Mouse (Mus musculus): ENCODE measurements around the gene Papola.

Papola gene

DNA sequence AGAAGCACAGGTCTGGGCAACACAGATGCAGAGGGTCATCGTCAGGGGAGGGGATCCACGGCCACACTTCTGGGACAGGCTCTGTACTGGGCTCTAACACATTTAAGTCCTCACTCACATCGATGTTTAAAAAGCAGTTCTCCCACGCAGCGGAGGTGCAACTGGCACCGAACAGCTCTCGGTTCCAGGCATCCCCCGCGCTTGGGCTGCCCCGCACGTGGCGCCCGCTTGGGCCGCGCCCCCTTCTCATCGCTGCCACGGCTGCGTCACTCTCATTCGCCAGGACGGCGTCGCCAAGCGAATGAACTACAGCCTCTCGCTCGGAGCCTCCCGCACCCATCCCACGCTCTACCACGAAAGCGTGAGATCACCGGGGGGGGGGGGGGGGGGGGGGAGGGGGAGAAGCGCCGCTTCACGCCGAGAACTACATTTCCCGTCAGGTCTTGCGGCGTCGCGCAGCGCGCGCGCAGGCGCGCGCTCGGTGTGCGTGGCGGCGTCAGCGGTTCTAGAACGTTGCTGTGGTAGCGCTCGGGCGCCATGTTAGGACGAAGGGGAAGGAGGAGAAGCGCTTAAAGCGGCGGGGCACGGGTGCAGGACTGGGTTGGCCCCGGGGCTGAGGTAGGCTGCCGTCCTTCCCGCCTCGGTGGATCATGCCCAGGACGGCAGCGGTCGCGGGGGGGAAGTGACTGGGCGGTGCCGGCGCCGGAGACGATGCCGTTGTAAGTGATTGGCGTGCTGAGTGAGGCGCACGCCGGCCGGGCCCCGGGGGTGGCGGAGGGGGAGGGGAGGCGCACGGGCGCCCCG is at the start of gene Papola:
Gene Papola, plus strand, starts transcription at position 499 of the 804 bp plus-strand sequence.
- in situ Hi-C loops (cut with MboI, MseI): loop anchor here in 1 of 2 experiments (5.0 to 10.0 kb wide), 2 partner anchors 97 to 770 kb away; partner anchors contain the start of gene Atg2b

DNA sequence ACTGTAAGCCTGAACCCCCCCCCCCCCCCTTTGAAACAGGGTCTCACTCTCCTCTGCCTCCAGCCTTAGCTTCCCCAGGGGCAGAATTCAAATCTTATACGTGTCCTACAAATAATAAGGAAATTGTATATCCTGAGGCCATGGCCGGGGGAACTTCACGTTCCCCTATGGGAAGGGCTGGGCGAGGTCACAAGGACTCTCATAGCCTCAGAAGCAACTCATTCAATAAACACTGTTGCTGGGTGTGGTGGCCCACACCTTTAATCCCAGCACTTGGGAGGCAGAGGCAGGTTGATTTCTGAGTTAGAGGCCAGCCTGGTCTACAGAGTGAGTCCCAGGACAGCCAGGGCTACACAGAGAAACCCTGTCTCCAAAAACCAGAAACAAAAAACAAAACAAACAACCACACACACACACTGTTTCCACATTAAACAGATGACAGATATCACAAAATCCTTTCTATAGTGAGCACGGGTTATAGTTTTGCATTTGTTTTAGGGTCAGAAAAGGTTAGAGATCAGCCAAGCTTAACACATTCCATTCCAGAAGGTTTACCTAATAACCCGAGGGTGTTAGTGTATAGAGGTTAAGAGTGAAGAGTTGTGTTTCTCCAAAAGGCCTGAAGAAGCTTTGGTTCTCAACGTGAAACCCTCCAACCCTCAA is 49.1 kb upstream of the Papola start:
- in situ Hi-C loops (cut with MboI, MseI): no loop called here

DNA sequence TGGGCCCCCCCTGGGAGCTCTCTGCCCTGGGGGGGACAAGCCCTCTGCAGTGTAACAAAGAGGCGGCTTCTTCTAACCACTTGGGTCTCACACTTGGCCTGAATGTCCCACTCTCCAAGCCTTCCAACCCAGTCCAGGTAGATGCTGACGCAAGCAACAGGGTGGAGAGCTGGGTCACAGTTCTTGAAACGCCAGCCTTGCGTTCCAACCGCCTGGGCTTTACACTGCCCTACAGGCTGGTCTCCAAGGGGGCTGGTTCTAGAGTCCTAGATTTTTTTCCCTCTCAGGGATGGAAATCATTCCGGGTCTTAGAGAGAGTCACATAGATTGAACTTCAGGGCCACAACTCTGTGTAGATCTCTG is 48.6 kb upstream of the Papola start:
- in situ Hi-C loops (cut with MboI, MseI): no loop called here

DNA sequence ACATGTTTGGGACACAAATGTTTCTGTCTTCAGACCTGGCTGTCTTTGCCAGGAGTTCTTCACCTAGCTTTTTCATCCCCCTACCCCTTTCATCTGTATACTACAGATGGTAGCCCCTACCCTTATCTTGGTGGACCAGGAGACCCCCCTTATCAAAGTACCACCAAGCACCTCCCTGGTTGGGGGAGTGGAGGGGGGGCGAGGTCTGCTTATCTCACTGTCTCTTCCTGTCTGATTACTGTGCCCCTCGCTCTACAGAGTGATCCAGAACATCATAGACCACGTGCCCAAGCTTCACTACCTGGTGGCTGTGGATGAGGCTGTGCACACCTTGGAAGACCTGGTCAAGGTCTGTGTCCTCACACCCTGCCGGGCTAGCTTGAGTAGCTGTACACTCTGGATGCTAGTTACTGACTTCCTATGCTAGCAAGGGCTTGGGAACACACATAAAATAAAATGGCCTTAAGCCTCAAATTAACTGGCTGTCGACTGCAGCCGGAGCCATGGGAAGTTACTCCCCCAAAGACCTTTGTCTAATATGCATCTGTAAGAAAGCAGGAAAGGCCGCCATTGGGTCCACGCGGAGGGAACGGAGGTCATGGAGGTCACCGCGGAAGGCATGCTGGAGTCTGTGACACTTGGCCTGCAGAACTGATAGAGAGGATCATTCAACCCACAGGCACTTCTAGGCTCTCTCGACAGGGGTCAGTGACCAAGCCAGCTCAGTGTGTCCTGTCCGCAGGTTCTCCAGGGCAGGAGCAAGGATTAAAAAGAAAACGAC is 46.0 kb upstream of the Papola start:
- in situ Hi-C loops (cut with MboI, MseI): no loop called here

DNA sequence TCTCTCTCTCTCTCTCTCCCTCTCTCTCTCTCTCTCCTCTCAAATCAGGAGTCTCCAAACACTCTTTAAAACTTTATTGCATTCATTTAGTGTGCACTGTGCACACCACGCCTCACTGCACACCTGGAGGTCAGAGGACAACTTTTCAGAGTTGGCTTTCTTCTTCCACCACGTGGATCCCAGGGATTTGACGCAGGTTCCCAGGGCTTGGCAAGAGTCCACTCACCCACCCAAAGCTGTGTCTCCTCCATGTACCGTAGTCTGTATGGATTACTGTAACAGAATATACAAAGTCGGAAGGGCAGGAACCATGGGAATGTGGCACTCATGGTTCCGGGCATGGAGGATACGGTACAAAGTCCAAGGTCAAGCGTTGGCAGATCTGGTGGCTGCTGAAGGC is 44.8 kb upstream of the Papola start:
- in situ Hi-C loops (cut with MboI, MseI): no loop called here

DNA sequence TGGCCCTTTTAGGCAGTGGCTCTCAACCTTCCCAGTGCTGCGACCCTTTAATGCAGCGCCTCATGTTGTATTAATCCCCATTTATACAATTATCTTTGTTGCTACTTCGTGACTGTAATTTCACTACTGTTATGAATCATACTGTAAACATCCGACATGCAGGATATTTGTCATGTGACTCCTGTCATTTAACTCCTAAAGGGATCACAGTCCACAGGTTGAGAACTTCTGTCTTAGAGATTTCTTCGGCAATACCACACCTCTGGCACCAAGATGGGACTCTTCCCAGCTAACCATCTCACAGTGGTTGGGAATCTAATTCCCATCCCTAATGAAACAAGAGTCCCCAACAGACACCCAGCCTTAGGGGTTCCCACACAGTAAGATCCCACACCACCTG is 36.4 kb upstream of the Papola start:
- in situ Hi-C loops (cut with MboI, MseI): no loop called here

DNA sequence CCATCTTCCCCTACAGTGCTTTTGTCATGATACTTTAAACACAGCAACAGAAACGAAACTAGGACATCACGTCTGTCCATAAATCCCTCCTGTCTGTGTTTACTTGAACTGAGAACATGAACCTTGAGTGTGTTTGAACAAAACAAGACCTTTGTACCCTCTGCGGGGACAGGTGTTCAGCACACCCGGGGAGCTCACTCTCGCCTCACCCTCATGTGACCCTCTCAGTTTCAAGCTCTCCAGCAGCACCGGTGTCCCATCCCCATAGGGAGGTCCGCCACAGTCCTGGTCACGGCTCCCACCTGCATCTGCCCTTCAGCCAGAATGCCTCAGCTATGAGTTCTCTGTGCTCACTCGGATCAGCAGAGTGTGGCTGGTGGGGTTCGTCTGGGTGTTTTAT is 30.7 kb upstream of the Papola start:
- in situ Hi-C loops (cut with MboI, MseI): no loop called here

DNA sequence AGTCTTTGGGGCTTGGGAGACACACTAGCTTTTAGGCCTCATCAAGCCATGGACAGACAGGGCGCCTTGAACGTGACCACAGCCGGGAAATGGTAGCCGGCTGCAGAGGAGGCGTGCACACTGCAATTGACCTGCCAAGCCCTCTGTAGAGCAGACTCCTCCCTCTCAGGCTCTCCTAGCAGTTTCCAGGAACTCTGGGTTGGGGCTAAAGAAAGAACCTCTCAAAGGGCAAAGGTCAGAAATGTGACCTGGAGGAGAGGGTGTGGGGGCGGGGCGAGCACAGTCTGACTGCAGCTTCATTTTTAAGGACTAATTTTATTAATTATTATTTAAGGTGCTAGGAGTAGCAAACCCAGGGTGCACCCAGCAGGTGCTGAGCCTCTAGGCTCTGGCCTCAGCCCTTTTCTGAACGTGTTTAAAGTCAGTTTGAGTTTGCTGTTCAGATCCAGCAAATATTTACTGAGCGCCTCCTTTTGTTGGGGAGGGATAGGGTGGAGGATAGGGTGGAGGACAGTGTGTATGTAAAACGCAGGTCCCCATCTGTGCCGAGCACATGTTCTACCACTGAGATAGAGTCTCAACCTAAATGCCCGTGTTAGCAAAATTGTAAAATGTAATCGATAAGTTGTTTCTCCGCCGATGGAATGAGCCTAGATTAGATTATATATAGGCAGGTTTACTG is 26.5 kb upstream of the Papola start:
- in situ Hi-C loops (cut with MboI, MseI): no loop called here

DNA sequence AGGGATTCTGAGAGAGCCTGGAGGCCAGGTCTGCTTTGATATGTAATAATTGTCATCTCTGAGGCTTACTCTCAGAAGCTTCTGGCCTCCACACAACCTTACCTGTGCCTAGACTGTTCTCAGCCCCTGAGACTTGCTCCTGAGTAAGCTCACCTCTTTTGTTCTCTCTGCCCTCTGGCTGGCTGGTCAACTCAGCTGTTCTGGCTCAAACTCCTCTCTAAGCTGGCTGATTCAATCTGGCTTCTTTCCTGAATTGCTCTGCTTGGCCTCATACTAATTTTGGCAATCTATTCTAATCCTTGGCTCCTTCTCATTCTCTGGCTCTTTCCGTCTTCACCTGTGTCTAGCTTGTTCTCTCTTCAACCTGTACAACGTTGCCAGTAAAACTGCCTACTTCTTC is 25.6 kb upstream of the Papola start:
- in situ Hi-C loops (cut with MboI, MseI): no loop called here

DNA sequence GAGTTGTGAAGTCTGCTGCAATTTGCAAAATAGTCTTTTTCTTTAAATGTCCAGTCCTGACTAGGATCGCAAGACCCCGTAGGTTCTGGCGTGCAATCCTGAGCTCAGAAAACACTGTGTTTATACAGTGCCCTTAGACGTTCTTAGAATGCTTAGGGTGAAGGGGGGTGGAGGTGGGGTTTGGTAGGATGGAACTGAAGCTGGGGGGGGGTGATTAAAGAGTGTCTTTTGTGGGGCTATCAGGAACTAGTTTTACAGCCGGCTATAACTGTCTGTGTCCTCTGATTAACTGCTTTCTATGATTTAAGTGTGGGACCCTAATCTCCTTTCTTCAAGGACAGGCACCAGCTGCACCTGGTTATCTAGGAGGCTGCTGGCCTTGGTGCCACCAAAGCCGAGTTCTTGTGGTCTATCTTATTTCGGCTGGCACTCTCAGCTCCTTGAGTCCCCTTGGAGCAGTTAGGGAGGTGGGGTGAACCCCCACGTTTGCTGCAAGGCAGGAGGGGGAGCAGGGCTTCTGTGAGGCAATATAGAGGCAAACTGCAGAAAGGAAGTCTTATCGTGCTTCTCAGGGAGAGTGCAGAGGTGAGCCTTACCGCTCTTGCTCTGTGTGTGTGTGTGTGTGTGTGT is 24.5 kb upstream of the Papola start:
- in situ Hi-C loops (cut with MboI, MseI): no loop called here

DNA sequence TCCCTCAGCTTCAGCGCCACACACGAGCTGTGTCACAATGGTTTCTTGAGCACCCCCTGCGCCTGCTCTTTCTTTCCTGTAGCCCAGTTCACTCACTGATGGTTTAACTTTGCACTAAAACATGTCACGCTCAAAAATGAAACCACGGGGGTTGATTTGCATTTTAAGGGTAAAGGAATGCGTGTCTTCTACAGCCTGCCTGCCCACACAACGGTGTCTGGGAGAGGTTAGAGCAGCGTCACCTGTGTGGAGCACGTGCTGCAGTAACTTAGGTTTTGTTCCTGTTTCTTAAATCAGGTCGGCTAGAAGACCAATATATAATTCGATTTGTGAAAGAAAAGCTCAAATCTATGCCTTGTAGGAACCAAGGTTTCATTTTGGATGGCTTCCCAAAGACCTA is 23.3 kb upstream of the Papola start:
- in situ Hi-C loops (cut with MboI, MseI): no loop called here

DNA sequence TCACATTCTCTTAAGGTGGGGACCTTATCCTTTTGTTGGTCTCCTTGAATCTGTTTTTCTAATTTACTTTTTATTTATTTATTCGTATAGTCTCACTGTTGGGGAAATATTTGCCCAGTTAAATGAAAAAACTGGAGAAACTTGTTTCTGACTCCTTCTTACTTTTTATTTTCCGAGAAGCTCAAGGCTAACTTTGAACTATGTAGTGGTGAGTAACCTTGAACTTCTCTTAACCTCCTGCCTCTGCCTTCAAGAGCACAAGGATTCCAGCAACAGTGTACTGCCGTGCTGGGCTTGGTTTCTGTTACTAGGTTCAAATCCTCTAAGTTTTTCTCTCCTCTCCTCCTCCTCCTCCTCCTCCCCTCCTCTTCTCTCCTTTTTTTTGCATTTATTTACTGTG is 22.9 kb upstream of the Papola start:
- in situ Hi-C loops (cut with MboI, MseI): no loop called here

DNA sequence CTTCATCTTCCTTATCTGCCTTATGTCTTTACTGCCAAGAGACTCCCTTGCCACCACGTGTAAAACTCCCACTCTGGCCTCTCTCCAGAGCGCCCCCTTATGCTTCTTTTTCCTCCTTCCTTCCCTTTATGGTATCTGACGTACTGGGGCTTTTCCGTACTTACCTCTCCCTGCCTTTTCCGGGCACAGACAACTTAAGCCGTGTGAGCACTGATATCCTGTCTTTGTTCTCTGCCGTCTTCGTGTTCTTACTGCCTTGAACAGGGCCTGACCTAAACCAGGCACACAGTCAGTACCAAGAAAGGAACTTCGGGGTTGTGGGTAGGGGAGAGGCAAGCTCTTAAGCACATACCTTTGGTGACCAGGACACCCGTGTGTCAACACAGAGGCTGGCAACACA is 14.8 kb upstream of the Papola start:
- in situ Hi-C loops (cut with MboI, MseI): no loop called here

DNA sequence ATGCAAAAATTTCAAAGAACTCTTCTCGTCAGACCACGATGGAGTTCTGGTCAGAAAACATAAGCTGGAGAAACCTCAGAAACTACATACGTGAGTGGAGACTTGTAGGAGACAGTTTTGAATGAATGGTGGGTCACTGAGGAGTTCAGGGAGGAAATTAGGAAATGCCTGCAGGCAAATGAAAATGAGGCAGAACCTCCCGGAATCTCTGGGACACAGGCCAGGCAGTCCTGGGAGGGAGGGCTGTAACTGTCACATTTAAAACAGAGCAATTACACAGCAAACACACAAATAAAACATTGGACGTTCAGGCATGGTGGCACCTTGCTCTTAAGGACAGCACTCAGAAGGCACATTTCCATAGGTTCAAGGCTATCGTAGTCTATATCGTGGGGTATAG is 9.6 kb upstream of the Papola start:
- in situ Hi-C loops (cut with MboI, MseI): no loop called here

DNA sequence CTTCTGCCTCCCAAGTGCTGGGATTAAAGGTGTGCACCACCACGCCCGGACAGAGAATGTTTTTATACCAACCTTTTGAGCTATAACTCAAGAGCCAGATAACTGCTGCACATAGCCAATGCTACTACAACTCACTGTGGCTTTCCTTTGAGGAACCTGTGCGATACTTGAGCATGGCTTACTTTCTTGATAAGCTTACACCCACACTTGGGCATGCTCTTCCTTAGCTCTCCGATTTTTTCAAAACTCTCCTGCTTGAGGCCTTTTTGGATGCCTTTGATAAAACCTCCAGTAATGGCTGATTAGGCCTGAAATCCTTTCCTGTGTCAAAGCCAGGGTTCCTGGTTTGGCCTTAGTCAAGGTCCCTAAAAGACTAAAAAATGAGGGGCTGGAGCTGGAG is 6.8 kb upstream of the Papola start:
- in situ Hi-C loops (cut with MboI, MseI): no loop called here

DNA sequence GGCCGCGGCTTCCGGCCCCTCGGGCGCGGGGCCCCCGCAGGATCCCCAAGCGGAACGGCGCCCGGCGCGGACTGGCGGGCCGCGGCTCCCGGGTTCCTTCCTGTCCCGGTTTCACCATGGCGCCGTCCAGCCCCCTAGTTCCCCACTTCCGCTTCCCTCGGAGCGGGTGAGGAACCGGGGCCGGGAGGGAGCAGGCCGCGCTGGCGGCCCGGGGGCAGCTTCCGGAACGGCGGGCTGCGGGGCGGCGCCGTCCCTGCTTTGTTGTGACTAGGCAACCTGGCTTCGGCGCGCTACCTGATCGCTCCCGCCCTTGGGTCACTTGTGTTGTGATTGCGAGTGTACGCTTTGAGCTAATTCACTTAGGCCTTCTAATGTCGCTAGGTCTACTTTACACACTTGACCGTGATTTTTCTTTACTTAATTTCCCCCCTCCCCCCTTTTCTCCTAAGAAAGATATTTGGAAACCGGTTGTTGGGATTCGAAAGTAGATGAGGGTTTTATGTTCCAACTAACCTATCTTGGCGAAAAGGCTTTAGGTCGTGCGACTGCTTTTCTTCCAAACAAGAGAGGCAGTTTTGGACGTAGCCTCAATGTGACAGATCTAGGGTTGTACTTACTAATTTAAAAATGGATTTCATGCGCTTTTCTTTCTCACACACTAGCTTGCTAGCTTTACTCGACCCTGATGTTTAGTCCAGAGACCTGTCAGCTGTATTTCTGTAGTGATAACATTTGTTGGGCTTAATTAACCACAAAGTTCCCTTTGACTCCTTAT is 693 bp downstream of the Papola start:
- in situ Hi-C loops (cut with MboI, MseI): loop anchor here in 1 of 2 experiments (5.0 to 10.0 kb wide), 2 partner anchors 98 to 770 kb away; partner anchors contain the start of gene Atg2b

DNA sequence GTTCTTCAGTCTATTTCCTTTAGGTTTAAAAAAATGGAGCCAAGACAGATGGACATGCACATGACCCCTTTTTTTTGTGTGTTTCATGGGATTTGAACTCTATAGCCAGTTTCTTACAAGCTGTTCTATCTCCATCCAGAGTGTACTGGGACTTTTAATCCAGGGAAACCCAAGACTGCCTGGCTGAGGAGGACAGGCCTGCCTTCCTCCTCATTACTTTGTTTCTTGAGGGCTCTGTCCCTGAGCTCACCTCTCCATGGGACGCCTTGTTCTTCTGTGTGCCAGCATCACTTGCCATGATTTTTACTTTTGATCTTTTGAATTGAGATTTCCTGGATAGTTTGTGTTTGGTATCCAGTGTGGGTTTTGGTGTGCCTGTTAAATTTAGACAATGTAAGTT is 1.6 kb downstream of the Papola start:
- in situ Hi-C loops (cut with MboI, MseI): loop anchor here in 1 of 2 experiments (10.0 kb wide), 1 partner anchor 771 kb away; no protein-coding TSS in a partner anchor

DNA sequence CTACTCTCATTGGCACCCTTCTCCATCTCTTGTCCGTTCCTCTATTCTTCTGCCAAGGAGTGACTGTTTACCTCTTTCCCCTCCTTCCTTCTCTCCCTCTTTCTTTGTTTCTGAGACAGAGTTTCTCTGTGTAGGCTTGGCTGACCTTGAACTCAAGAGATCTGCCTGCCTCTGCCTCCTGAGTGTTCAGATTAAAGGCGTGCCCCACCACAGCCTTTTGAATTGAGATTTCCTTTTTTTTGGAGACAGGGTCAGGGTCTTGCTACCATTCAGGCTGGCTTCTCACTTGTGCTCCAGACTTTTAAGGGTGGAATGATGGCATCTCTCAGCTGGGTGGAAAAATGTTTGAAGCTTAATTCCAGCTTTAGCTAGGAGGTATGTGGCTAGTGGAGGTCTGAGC is 3.1 kb downstream of the Papola start:
- in situ Hi-C loops (cut with MboI, MseI): loop anchor here in 1 of 2 experiments (10.0 kb wide), 1 partner anchor 773 kb away; no protein-coding TSS in a partner anchor

DNA sequence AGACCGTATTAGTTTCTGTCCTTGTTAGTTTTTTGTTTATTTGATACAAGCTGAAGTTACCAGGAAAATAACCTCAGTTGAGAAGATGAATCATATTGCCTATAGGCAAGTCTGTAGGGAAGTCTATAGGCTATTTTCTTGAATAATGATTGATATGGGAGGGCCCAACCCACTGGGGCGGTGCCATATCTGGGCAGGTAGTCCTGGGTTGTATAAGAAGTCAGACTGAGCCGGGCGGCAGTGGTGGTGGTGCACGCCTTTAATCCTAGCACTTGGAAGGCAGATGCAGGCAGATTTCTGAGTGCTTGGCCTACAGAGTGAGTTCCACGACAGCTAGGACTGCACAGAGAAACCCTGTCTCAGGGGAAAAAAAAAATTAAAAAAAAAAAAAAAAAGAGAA is 5.4 kb downstream of the Papola start:
- in situ Hi-C loops (cut with MboI, MseI): loop anchor here in 1 of 2 experiments (10.0 kb wide), 1 partner anchor 775 kb away; no protein-coding TSS in a partner anchor

DNA sequence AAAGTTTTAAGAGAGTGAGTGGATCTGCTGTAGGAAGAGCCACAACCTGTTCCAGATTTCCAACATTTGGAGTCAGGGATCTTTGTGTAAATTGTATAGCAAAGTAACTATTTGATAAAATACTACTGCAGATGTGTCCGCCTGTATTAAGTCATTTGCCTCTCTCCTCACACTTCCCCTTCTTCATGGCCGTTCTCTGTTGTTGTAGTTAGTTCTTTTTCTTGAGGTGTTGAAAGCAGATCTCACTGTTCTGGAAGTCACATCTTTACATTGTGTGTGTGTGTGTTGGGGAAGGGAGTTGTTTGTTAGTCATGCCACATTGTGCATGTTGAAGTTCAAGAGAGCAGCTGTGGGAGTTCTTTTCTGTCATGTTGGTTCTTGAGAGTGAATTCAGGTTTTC is 10.4 kb downstream of the Papola start:
- in situ Hi-C loops (cut with MboI, MseI): no loop called here
